Mouse (Mus musculus) forebrain, postnatal 0 days (tissue): ENCODE data around the gene Spns1. TPM values are rescaled to one million over a fixed set of nuclear protein-coding genes. Genes with fewer than 3 reads are reported as not detected.

ENCODE experiments used
- ATAC-seq: fragments of 200-750 bp; cut with Nextera tagmentation; 2 replicates; pipeline ENCODE4 v1.8.0; 2017; ENCODE audit warnings: mild to moderate bottlenecking, moderate library complexity
- DNase-seq: peaks from one replicate; pipeline ENCODE4 v3.0.0-alpha.2; 2015
- H3K27ac ChIP-seq: fragments of 300-500 bp; sonication (generic); 2 replicates; pipeline ENCODE4 v1.5.1; 2014; ENCODE audit warnings: low read depth, mild to moderate bottlenecking, antibody characterized with exemption, low read length, moderate library complexity, mixed read lengths
- H3K27me3 ChIP-seq: fragments of 300-500 bp; sonication (generic); 2 replicates; pipeline ENCODE4 v1.6.1; 2014; ENCODE audit warnings: mild to moderate bottlenecking, low read length, mixed read lengths; ENCODE audit not compliant: insufficient read depth
- H3K36me3 ChIP-seq: fragments of 300-500 bp; sonication (generic); 2 replicates; pipeline ENCODE4 v1.6.1; 2014; ENCODE audit warnings: mild to moderate bottlenecking, moderate library complexity; ENCODE audit not compliant: insufficient read depth
- H3K4me1 ChIP-seq: fragments of 300-500 bp; sonication (generic); 2 replicates; pipeline ENCODE4 v1.6.1; 2014; ENCODE audit warnings: antibody characterized with exemption; ENCODE audit not compliant: insufficient read depth
- H3K4me2 ChIP-seq: fragments of 300-500 bp; sonication (generic); 2 replicates; pipeline ENCODE4 v1.6.1; 2014; ENCODE audit warnings: low read depth, mild to moderate bottlenecking, moderate library complexity
- H3K4me3 ChIP-seq: fragments of 300-500 bp; sonication (generic); 2 replicates; pipeline ENCODE4 v1.5.1; 2014; ENCODE audit warnings: low read depth, low read length, mixed read lengths
- H3K9ac ChIP-seq: fragments of 300-500 bp; sonication (generic); 2 replicates; pipeline ENCODE4 v1.6.1; 2014; ENCODE audit warnings: mild to moderate bottlenecking
- H3K9me3 ChIP-seq: fragments of 300-500 bp; sonication (generic); 2 replicates; pipeline ENCODE4 v1.6.1; 2016; ENCODE audit warnings: low read length
- CTCF ChIP-seq: sonication (generic); IDR thresholded peaks from 2 replicates; pipeline ENCODE4 v1.5.1; 2016; ENCODE audit warnings: antibody characterized with exemption, control low read depth, low read depth
- WGBS: fragments of 180-500 bp; shearing (Covaris S2); extraction: QIAGEN DNeasy Blood & Tissue Kit; methylation state at CpG from one replicate; pipeline ENCODE4 v1.1.7; 2014; 5-methylcytosine and 5-hydroxymethylcytosine counted together
- polyA plus RNA-seq: library from polyadenylated mRNA; unstranded; fragments of >200 nt; fragmentation: Nextera tagmentation; extraction: Ambion mirVana; gene quantifications from 2 replicates; pipeline ENCODE4 v1.2.1, GENCODE M21; 2015
- total RNA-seq: library from RNA; depleted of rRNA; stranded (reverse); fragments of >200 nt; gene quantifications from 2 replicates; pipeline ENCODE4 v1.2.3, GENCODE M21; 2014

Gene Spns1
- total and polyA plus RNA-seq, 2 experiments from 2014 or later = 78.4 to 102 TPM

- no peak for TF ChIP-seq CTCF
- 87% methylated on average over 6 of the region's 6 CpGs for WGBS
- H3K27ac ChIP-seq = no peak overlapping the region
- peaks cover 52% of the 10 kb centered on the region for H3K36me3 ChIP-seq
- ATAC-seq (no peak), DNase-seq (no peak)
- H3K9me3 ChIP-seq = no peaks in the 10 kb centered on the region
- H3K4me2 ChIP-seq = no peak overlapping the region
- no peak overlapping the region for H3K4me3 ChIP-seq
- peaks cover 7% of the 10 kb centered on the region; the same call in 1 of the 2 replicates for H3K4me1 ChIP-seq
- no peak overlapping the region for H3K9ac ChIP-seq
- no peaks in the 10 kb centered on the region for H3K27me3 ChIP-seq
Measured at GRCm38 (mm10) chr7:126374526-126374925, 2.7 kb downstream of the Spns1 start.

- Histone ChIP-seq H3K36me3 (peaks cover 59% of the 10 kb centered on the region), H3K9ac (no peak overlapping the region), H3K27ac (no peak overlapping the region), H3K9me3 (no peaks in the 10 kb centered on the region), H3K27me3 (no peaks in the 10 kb centered on the region), H3K4me3 (no peak overlapping the region), H3K4me2 (no peak overlapping the region), H3K4me1 (peaks cover 7% of the 10 kb centered on the region; the same call in 1 of the 2 replicates)
- TF ChIP-seq CTCF = no peak
- DNase-seq (no peak), ATAC-seq (no peak)
- WGBS = 86% methylated on average over 9 of the region's 9 CpGs
Measured at GRCm38 (mm10) chr7:126373007-126373406, 4.2 kb downstream of the Spns1 start.

- Histone ChIP-seq H3K27ac (no peak within 1 kb of the TSS), H3K27me3 (no peaks in the 10 kb centered on the region), H3K9ac (no peak within 1 kb of the TSS), H3K4me2 (no peak within 1 kb of the TSS), H3K36me3 (peaks cover 61% of the 10 kb centered on the region), H3K4me3 (no peak within 1 kb of the TSS), H3K4me1 (no peaks in the 10 kb centered on the region), H3K9me3 (no peaks in the 10 kb centered on the region)
- no peak for ATAC-seq
- 83% methylated on average over 13 of the region's 13 CpGs for WGBS
- TF ChIP-seq CTCF = no peak
- no peak for DNase-seq
Measured at GRCm38 (mm10) chr7:126369393-126369792, 7.9 kb downstream of the Spns1 start, which contains the start of gene Lat. Gene Lat, minus strand, starts transcription at chr7:126369570.

- Histone ChIP-seq H3K4me1 (no peaks in the 10 kb centered on the region), H3K4me3 (no peak overlapping the region), H3K4me2 (no peak overlapping the region), H3K9ac (no peak overlapping the region), H3K27me3 (no peaks in the 10 kb centered on the region), H3K27ac (no peak overlapping the region), H3K36me3 (peaks cover 56% of the 10 kb centered on the region), H3K9me3 (no peaks in the 10 kb centered on the region)
- 90% methylated on average over 8 of the region's 8 CpGs for WGBS
- DNase-seq (no peak), ATAC-seq (no peak)
- no peak for TF ChIP-seq CTCF
Measured at GRCm38 (mm10) chr7:126368367-126368766, 8.9 kb downstream of the Spns1 start.

GRCm38 (mm10) chr7:126367636-126368035, 9.6 kb downstream of the Spns1 start:
- peaks cover 48% of the 10 kb centered on the region for H3K36me3 ChIP-seq
- no peak overlapping the region for H3K9ac ChIP-seq
- no peaks in the 10 kb centered on the region for H3K4me1 ChIP-seq
- DNase-seq (no peak), ATAC-seq (no peak)
- no peak for TF ChIP-seq CTCF
- WGBS = 93% methylated on average over 10 of the region's 10 CpGs
- no peaks in the 10 kb centered on the region for H3K9me3 ChIP-seq
- no peak overlapping the region for H3K27ac ChIP-seq
- H3K27me3 ChIP-seq = no peaks in the 10 kb centered on the region
- H3K4me3 ChIP-seq = no peak overlapping the region
- H3K4me2 ChIP-seq = no peak overlapping the region

GRCm38 (mm10) chr7:126363038-126363437, 14.2 kb downstream of the Spns1 start:
- TF ChIP-seq CTCF = no peak
- Histone ChIP-seq H3K4me1 (no peaks in the 10 kb centered on the region), H3K27ac (no peak overlapping the region), H3K36me3 (peaks cover 11% of the 10 kb centered on the region), H3K9ac (no peak overlapping the region), H3K27me3 (no peaks in the 10 kb centered on the region), H3K4me2 (no peak overlapping the region), H3K4me3 (no peak overlapping the region), H3K9me3 (no peaks in the 10 kb centered on the region)
- 85% methylated on average over 6 of the region's 6 CpGs for WGBS
- ATAC-seq (no peak), DNase-seq (no peak)

- no peaks in the 10 kb centered on the region for H3K4me1 ChIP-seq
- ATAC-seq (no peak; the same call in 1 of the 2 replicates), DNase-seq (no peak)
- no peak overlapping the region for H3K4me2 ChIP-seq
- no peaks in the 10 kb centered on the region for H3K27me3 ChIP-seq
- H3K36me3 ChIP-seq = no peaks in the 10 kb centered on the region; the same call in 1 of the 2 replicates
- TF ChIP-seq CTCF = no peak
- H3K9ac ChIP-seq = no peak overlapping the region
- H3K9me3 ChIP-seq = no peaks in the 10 kb centered on the region
- no peak overlapping the region for H3K27ac ChIP-seq
- WGBS = 76% methylated on average over 13 of the region's 13 CpGs
- H3K4me3 ChIP-seq = no peak overlapping the region
Measured at GRCm38 (mm10) chr7:126359049-126359448, 18.2 kb downstream of the Spns1 start.
